Mouse (Mus musculus) NIH3T3 (cell line): Measurements from ENCODE around the gene Dph7.
"Not testable (repeated sequence)": the region's sequence is repeated elsewhere in the genome, so short reads cannot be mapped to it uniquely, and the experiment has no call there.

Experiments used
- DNase-seq: peaks from one replicate; pipeline ENCODE4 v3.0.0-alpha.2; 2012; ENCODE audit warnings: low read depth

Dph7 gene

DNA sequence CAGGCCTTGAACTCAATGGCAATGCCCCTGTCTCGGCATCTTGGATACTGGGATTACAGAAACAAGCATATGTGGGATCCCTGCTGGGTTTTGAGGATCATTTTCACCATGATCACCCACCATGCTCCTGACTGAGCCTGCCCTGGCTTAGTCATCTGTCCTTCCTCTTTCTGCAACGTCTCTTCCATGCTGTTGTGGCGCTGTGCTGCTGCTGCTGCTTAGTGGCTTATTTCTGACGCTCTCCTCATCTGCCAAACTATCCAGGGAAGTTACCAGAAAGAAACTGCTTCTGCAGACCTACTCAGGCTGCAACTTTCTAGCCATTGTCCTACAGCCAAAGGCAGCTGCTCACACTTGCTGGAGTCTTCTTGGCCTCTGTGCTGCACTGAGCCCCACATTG, 8.2 kb downstream of the Dph7 start:
- no peak for DNase-seq

DNA sequence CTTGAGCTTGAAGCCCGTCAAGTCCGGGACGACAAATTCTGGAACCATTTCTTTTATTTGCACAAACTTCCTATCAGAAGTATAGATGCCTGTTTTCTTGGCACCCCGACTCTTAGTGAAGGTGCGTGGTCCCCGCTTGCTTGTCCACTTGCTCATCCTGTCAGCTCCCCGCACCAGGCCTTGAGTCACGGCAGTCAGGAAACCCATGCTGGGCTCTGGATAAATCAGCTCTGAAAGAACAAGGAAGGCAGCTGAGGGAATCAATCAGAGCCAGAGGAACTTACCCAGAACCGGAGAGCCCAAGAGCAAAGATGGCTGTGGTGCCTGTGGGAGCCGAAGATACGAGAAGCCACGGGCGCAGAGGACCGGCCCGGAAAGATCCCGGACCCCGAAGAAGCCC, 12.3 kb downstream of the Dph7 start:
- DNase-seq: not testable (repeated sequence)

DNA sequence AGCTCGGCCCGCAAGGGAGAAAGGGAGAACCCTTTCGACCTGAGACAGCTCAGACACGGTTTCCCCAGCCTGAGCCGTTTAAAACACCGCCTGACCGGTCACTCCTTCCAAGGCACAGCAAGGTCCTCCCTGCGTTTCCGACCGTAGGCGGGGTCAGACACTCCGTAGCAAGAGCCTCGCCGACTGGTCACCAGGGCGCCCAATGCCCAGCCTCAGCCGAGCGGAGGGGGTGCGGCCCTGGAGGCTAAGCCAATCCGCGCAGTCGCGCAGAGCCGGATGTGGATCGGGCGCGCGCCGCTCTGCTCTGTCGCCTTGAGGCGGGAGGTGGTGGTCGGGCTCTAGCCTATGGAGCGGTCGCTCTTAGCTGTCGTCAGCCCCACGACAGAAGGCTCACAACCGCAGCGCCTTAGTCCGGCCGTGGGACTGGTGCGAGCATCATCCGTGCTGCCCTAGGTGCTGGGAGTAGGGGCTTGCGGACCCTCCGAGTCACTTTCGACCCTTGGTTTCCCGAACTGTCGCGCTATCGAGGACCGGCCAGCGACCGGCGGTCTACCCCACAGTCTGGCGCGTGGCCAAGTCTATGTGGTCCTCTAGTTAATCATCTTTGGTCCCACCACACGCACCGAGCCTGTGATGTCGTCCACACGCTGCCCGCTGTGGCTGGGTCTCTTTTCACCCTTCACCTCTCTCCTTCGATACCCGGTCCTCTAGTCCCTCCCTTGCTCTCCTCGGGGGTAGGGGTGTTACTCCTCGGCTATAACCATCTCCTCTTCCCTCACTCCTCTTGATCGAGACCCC, 12.9 kb downstream of the Dph7 start, which contains the start of gene Mrpl41:
Gene Mrpl41 (minus strand): TSS at position 193 of the 798 bp plus-strand sequence.
- peak; percentile 96 for DNase-seq

DNA sequence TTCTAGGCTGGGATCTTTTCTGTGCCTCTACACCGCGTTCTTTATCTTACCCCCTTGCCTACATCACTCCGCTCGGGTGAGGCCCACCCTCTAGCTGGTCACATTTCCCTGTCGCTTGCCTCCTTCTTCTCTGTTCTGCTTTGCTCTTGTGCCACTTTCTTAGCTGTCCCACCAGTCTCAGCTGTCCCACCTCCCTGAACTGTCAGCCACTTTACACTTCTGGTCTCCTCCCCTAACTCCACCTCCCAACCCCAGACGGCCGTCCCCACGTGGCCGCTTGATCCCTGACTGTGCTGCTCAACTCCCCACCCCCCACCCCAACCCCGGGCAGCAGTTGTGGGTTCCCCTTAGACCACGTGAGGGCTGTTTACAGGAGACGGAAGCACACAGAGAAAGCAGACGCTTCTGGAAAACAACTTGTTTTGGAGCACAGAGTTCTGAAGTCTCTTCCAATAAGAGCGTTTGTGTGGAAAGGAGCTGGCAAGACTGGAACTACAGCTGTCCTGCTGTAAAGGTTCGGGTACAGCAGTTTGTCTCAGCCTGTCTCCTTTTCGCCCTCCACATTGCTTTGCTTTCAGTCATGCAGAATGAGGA, 13.6 kb downstream of the Dph7 start, which contains the start of gene Pnpla7:
Gene Pnpla7 (plus strand): TSS at position 330 of the 594 bp plus-strand sequence.
- peak; percentile 83 for DNase-seq

DNA sequence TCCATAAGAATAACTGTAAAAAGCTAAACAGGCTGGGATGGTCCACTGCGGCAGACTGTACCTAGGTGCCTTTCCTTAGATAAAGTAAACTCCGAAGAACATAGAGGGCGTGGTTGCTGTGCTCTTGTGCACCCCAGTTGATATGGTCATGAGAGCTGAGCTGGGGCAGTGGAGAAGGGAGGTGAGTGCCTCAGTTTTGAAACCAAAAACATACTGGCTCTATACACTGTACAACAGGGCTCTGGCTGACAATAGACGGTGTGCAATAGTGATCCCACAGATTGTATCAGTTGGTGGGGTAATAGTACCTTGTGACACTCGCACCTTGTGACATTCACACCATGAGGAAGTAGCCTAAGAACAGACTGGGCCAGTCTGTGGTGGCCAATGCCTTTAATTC, 14.8 kb downstream of the Dph7 start:
- no peak for DNase-seq

DNA sequence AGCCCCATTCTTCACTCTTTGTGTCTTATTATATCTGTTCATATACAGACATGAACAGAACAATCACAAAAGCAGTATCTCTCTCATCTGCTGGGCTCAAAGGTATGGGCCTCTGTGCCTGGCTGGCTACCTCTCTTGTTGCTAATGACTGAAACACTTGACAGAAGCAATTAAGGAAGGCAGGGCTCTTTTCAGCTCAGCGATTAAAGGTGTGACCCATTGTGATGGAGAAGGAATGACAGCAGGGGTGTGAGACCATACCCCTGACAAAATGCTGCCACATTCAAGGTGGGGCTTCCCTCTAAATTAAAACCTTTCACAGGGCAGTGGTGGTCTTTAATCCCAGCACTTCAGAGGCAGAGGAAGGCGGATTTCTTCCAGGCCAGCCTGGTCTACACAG, 25.6 kb downstream of the Dph7 start:
- no peak for DNase-seq

DNA sequence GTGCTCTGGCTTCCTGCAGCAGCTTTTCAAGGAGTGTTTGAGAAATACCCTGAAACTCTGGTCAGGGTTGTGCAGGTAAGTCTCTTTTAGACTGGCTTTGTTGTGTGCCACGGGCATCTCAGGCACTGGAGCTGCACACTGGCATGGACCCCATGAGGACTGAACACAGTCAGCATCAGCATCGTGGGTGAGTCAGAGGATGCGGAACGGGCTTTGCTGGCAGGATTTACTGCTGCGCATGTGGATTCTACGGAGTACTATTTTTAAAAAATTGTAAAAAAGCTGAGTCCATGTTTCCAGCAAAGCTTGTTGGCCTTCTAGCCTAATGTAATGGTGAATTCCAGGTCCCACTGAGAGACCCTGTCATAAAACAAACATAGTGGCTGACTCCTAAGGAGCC, 33.1 kb downstream of the Dph7 start:
- no peak for DNase-seq

DNA sequence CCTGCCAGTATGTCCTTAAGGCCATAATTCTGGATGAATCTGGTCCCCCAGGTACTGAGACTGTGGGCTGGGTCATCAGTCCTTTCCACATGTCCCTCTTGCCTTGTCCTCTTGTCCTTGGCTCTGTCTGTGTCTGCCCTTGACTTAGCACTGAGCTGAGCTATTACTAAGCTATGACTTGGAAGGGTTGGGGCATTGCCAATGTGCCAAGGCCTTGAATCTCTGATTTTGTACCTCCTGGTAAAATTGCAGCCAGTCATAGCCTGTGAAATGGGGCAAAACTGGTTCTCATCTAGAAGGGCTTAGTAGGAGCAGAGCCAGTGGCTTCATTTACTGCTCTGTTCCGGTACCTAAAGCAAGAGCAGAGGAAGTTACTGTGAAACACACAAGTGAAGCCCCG, 34.3 kb downstream of the Dph7 start:
- DNase-seq: no peak

DNA sequence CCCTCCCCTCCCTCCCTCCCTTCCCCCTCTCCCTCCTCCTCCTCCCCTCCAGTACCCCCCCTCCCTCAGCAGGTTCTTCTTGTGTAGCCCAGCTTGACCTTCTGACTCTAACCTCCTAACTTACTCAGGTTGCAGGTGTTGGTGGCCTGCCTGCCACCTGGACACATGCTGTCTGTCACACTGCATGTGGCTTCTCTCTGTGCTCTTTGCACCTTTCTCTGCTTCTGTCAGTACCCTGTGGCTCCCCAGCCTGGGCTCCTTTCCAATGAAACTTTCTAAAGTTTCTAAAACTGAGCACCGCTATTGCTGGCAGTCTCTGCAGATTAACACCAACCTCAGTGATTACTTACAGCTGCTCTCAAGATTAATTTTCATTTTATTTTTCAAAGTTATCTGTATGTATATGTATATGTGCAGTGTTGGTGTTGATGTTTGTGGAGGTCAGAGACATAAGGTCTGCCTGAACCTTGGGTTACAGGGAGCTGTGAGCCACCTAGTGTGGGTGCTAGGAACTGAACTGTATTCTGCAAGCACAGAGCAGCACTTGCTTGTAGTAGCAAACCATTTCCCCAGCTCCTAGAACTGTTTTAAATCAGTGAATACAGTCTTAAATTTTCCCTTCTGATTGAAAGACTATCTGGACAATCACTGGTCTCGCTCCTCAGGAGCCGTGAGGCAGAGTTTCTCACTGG, 38.5 kb downstream of the Dph7 start:
- DNase-seq: peak; percentile 55

DNA sequence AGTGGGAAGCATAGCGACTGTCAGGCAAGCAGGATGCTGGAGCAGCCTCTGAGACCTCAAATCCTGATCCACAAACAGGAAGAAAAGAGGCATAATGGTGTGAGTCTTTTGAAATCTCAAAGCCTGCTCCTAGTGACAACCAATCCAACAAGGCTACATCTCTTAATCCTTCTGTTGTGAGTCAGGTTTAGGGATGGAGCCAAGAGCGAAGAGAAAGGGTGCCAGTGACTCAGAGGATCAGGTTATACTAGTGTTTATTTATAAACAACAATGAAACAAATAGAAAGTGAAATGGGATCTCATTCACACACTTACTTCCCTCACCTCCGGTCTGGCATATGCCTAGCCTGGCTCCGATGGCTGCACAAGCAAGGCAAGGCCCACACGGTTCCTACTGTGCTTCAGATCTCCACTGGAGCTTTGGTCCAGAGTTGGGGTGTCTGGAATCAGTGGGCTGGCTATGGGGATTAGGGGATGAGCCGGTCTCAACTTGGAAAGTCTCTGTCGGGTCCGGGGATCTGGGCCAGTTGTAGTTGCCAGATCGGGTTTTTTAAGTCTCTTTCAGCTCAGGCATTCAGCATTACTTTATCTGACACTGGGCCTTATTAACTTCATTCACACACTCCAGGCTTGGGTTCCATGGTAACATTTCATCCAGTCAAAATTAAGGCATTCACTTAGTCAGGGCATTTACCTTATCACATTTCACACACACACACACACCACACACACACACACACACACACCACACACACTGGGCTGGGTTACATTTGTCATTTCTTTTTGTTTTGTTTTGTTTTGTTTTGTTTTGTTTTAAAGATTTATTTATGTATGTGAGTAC, 42.0 kb downstream of the Dph7 start:
- DNase-seq: peak; percentile 61

DNA sequence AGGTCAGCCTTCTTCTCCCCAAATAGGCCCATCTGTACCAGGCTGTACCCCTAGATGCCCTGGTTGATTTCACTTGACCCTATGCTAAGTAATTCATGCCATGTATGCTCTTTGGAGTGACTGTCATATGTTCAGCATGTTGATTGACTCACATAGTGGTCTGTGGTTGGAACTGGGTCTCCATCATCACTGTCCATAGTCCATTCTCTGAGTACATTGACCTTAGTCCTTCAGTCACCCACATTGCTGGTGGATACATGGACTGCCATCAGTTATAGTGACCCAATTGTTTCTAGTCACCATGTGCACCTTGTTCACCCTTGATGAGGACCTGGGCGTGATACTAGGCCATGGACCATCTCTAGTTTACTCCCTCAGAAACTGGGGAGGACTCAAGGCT, 44.6 kb downstream of the Dph7 start:
- DNase-seq: no peak

DNA sequence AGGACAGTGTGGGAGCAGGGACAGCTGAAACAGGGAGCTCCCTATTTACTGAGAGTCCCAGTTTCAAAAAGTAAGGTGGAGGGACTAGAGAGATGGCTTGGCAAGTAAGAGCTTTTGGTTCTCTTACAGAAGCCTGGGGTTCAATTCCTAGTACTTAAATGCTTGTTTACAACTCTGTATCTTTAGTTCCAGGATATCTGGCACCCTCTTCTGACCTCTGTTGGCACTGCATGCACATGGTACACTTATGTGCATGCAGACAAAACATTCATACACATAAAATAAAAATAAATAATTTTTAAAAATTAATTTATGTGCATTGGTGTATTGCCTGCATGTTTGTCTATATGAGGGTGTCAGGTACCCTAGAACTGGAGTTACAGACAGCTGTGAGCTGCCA, 46.0 kb downstream of the Dph7 start:
- DNase-seq: peak; percentile 26
